Mouse (Mus musculus) cerebellum, adult (tissue): Measurements from ENCODE around the gene Egln2.

Source experiments
- ATAC-seq: cut with Nextera tagmentation; 2 replicates; pipeline ENCODE4 v1.9.2; 2017; ENCODE audit warnings: mild to moderate bottlenecking, moderate library complexity, mixed read lengths; ENCODE audit not compliant: insufficient number of reproducible peaks, low FRiP score, low TSS enrichment

Gene Egln2

DNA sequence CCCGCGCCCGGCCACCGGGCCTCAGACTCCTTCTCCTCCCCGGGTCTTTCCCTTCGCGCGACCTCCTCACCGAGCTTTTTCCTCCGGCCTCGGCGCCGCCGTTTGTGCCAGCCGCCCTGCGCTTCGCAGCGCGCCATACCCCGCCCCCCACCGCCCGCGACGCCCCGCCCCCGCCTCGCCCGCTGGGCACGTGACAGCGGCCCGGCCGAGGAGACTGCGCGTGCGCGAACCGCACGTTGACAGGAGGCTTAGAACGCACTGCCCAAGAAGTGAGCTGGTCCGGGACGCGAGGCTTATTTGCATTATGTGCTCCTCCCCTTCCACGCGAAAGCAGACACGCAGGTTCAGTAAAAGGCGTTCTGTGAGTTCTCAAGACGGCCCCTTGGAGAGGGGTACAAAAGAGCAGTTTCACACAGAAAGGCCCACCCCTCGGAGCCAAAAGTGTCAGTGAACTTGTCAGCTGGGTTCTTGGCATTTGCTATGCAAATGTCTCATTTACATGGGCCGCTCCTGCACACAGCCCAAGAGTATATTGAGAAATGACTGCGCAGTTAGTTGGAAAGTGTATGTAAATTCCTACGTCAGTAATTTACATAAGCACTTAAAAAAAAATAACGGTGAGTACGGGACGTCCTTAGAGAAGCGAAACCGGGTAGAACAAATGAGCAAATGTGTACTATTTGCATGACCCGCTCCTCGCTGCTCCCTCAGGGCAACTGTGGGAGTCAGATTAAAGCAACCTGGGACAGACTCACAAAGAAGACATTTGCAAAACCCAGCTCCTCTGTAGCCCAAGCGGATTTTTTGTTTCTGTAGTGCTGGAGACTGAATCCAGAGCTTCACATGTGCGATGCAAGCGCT is at the start of gene Egln2:
Egln2 (minus strand) TSS at position 189 of the 861 bp plus-strand sequence.
- peak; percentile 73; the same call in 1 of the 2 replicates for ATAC-seq

DNA sequence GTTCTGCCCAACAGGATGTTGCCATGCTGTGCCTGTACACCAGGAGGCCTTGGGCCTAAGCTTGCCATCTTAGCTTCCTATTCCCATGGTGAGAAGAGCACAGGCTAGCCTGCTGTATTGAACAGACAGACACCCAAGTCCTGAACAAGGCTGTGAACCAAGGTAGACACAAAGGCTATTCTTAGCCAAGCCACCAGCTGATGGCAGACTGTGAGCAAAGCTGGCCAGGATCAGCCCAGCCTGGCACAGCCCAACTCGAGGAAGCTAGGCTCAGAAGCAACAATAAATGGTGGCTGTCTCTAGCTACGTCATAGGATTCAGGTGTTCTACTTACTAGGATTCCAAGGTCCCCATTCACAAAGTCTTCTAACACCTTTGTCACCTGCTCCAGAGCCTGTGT is 46.0 kb upstream of the Egln2 start:
- no peak for ATAC-seq

DNA sequence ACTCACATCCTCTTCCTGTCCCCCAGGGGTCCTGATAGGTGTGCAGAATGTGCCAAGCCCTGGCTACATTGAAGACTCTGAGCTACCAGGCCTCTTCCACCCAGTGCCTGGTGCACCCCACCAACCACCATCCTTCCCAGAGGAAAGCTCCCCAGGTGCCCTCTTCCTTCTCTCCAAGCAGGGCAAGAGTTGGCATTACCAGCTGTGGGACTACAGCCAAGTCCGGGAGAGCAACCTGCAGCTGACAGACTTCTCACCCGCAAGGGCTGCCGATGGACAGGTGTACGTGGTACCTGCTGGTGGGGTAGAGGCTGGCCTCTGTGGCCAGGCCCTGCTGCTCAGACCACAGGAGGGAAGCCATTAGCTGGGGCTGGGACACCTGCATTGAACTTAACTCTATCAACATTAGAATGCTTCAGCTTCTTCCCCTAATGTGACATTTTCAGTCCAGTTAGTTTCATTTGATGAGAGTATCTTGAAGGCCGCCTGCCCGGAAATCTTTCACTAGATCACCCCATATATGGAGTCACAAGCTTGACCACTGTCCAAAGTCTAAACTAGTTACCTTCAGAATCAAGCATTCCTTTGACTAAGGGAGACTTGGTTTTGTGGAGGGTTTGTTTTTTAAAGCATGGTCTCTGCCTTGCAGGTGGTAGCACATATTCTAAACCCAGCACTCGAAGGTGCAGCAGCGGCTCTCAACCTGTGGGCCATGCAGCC is 37.3 kb upstream of the Egln2 start:
- ATAC-seq: 0 out of 2 replicates have a peak, but pooled peaks have one; percentile 20

DNA sequence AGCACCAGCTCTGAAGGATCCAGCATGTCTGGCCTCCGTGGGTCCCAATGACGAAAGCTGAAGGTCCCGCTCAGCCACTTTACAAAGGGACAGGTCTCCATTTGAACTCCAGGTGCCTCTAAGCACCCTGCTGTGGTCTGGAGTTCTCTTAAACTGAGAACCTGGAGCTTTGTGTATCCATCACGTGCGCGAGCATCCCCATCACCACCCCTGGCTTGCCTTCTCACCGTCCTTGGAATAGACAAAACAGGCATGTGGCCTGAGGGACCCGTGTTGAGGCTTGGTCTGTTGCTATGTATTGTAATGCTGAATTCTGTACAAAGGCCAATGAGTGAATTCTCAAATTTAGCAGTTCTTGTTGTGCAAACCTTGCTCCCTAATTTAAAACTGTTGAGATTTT is 32.2 kb upstream of the Egln2 start:
- no peak for ATAC-seq

DNA sequence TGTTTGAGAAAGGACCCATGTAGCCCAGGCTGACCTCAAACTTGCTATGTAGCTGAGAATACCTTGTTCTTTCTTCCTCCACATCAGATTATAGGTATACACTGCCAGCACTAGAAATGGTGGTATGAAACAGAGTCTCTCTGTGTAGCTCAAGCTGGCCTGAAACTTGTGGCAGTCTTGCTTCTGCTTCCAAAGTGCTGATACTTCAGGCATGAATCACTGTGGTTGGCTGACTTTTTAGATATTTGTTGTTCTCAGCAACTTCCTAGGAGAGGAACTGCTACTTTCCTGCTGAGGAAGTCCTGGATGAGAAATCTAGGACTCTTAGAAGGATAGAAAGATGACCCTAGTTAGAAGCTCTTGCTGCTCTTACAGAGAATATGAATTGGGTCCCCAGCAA is 31.8 kb upstream of the Egln2 start:
- ATAC-seq: no peak

DNA sequence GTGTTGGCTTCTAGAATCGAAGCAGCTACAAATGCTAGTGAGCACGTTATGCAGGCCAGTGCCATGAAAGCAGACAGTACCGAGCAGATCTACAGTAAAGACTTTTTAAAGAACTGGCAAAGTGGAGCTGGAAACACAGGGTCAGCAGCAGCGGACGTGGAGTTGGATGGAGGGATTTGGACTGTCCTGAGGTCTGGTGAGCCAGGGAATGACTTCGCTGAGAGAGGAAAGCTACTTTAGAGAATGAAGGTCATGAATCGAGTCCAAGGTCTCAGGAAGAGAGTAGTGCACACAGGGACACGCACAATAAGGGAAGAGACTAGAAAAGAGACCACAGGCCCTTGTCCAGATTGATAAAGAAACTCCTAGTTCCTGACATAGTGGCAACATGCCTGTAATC is 31.0 kb upstream of the Egln2 start:
- no peak for ATAC-seq

DNA sequence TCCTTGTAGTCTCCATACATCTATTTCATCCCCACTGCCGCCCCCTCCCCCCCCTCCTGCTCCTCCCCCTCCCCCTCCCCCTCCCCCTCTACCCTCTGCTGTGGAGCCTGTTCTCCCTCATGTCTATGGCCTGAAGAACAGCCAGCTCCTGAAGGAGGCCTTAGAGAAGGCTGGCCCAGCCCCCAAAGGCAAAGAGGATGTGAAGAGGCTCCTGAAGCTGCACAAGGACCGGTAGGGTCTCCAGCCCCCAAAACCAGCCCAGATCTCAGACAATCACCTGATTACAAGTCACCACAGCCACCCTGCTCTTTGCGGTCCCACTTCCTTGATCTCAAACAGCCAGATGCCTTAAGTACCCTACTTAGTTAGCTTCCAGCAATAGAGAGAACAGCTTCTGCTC is 30.5 kb upstream of the Egln2 start:
- ATAC-seq: no peak

DNA sequence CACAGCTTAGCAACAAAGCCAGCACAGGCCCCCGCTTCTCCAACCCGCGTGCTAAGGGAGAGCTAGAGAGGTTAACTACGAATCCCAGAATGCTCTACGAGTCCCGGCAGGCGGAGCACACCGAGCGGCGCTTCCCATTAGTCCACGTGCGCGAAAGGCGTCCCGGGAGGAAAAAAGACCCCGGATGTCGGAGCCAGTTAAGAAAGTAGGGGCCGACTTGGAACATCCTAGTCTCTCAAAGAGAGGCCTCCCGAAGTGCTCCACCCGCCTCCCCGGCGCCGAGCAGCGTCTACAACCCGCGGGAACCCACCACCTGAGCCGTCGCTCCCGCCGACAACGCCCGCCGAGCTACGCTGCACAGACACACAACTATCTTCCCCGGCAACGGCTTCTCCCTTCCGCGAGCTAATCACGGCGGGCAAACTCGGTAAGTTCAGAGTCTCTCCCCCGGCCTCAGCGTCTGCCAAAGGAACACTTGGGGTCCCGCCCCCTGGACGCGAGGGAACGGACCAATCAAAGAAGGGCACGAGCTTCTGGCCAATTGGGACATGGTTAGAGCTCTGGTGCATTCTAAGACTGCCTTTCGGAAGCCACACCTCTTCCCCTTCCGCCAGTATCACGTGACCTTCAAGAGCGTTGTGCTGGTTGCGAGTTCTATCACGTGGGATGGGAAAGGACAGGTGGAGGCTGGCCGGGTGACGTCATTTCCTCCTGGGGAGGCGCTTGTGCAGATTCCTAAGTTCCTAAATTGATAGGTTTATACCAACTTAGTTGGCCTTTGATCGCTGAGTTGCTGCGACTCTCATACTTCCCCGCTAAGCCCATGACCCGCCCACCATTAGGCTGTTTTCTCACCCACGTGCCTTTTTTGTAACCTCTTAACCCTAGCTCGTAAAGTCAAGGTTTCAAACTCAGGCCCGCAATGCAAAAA is 29.3 kb upstream of the Egln2 start, which contains the start of the genes BC024978 and Snrpa:
BC024978 (plus strand) TSS at position 101 of the 931 bp plus-strand sequence.
Snrpa (minus strand) TSS at position 591 of the 931 bp plus-strand sequence.
- peak; percentile 96 for ATAC-seq

DNA sequence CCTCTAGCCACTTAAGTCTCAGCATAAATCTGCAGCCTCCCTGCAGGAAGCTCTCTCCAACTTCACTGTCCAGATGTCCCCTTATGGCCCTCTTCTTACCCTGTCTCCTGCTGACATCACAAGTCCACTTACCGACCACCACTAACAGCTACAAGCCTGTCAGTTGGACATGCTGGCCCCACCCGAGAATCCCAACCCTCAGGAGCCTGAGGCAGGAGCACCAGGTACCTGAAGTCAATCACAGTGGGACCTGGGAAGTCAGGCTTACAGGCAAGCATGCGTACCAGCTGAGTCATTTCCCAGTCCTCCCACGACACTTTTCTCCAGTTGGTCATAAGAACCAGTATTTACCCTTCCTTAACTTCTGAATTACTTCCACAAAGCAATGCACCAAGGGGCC is 27.1 kb upstream of the Egln2 start:
- no peak for ATAC-seq

DNA sequence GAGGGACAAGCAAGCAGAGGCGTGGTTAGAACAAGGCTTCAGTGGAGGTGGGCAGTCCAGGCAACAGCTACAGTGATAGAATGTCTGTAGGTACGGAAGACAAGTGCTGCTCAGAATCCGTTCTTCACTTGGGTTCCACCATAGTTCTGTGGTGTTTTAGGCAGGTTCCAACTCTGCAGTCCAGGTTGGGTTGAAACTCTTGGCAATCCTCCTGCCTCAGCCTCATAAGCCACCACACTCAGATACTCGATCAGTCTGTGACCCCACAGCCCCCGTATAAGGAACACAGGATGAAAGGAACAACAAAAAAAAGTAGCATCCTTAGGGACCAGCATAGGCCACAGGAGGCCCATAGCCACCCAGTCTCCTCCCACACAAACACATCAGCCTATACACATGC is 25.8 kb upstream of the Egln2 start:
- no peak for ATAC-seq

DNA sequence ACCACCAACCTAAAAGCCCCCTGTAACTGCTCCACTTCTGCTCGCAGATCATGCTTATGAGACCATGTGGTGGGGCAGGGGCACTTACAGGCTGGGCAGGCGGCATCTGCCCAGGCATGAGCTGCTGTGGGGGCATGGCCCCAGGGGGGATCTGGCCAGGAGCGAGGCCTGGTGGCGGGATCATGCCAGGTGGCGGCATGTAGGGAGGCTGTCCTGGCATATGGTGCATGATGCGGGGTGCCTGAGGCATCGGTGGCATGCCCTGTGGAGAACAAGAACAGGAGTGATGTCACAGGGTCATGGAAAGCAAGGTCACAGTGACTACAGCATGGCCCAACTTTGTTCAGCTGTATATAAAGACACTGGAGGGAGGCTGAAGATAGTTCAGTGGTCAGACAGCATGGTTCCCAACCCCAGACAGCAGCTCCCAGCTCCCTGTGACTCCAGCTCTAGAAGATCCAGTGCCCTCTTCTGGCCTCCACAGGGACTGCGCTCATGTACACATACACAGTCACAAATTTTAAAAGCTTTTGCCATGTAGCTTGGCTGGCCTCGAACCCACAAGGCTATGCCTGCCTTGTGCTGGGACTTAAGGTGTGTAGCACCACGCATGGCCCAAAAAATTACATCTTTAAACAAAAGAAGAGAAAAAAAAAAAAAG is 22.8 kb upstream of the Egln2 start:
- no peak for ATAC-seq

DNA sequence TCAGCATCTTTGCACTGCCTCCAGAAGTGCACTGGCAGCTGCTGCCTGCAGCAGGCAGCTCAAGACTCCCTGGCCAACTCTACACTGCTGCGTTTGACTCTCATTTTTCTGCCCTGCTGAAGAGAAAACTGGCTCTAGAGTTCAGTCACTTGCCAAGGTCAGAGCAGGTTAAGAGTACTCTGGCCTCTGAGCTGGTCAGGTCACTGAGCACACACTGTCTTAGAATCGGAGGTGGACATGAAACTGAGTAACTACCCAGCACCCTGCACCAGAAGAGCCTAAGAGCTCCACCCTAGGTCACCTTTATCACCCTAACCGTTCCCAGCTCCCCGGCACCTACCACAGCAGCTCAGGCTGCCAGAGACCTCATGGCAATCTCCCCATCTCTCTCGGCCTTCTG is 19.4 kb upstream of the Egln2 start:
- no peak for ATAC-seq

DNA sequence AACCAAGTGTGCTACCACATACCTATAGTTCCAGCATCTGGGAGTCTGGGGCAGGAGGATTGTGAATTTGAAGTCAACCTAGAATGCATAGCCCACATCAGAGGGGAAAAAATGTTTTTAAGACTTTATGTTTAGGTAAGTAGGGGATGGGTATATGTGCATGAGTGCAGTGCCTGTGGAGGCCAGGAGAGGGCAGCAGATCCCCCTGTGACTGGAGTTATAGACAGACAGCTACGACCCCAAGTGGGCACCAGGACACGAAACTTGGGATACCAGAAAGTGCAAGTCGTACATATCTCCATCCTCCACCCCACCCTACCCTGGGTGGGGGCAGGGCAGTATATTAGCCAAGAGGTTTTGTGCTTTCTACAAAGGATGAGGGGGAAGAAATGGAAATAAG is 18.4 kb upstream of the Egln2 start:
- ATAC-seq: no peak

DNA sequence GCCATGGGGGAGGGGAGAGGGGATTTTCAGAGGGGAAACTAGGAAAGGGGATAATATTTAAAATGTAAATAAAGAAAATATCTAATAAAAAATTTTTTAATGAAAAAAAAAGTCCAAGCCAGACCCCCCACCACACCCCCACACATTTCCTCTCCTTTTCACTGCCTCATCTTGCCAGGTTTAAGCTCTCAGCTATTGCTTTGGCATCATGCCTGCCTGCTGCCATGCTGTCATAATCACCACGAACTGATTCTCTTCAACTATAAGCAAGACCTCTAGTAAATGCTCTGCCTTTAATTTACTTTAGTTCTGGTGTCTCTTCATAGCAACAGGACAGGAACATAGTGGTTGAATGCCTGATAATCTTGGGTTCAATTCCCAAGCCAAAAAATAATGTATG is 15.9 kb upstream of the Egln2 start:
- no peak for ATAC-seq

DNA sequence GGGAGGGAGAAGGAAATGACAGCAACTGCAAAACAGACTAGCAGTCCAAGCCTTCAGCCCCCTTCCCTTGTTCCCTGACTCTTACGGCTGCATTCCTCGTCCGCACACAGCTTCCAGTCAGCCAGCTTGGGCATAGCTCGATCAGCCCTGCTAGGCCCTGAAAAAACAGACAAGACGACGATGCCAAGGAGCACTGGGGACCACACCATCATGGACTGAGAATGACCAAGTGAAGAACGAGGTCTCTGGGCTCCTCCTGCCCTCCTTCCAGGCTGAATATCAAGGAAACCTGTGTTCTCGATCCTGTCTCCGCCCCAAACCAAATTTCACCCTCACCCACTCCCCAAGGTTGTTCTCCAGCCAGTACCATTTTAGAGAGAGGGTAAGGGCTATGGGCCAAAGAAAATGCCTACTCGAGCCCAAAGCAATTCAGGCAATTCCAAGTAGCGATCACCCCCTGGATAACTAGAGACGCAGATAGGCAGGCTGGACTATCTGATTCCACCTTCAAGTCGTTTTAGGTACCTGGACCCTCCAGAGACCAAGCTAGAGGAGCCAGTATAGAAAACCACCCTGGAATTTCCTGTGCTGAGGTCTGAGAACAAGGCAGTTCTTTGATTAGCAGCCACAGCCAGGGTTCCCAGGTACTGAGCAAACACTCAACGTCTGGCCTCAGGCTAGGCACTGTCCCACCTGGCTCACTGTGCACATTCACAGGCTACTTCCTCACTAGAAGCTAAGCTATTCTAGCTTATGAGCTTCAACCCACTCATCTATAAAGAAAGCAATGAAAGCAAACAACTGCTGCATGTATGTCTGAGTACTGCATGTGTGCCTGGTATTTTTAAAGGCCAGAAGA is 14.5 kb upstream of the Egln2 start, which contains the start of the genes Gm21983 and Mia:
Gm21983 (minus strand) TSS at position 250 of the 859 bp plus-strand sequence.
Mia (minus strand) TSS at position 321 of the 859 bp plus-strand sequence.
- no peak for ATAC-seq

DNA sequence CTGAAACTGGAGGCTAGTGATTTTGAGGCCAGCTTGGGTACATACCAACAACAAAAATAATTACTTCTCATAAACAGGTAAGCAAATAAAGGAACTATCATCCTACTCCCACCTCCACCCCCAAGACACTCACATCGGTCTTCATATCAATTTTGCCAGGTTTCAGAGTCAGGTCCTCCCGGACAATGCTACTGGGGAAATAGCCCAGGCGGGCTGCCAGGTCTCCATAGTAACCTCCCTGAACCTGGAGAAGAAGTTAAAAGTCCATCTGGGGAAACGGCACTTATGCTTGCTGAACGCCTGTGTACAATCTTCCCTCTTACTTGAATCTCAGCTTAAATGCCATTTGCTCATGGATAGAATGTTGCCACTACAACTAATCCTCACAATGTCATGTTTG is 13.4 kb upstream of the Egln2 start:
- no peak for ATAC-seq

DNA sequence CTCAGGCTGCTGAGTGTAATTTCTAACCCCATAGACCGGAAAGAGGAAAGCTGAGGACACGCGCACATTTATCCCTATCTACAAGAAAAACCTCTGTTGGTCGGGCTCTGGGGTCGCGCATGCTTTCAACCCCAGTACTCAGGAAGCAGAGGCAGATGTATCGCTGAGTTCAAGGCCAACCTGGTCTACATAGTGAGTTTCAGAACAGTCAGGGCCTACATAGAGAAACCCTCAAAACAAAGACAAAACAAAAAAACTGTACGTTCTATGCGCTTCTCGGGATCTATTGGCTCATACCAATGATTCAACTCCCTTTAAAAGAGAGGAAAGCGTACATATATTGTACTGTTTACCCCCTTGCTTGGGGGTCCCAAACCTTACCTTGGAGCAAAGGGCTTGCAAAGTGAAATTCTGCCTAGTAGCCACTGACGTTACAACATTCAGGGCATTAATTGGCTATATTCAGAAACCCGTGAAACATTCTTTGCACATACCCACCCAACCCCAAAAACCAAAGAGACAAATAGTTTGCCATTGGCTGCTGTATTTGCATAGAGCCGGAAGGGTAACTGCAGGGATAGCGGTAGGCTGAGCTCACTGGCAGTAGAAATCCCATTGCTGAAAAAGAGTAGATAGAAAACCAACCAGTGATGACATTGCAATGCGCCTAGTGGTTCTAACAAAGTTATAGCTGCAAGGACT is 12.8 kb upstream of the Egln2 start:
- ATAC-seq: no peak
